Mouse (Mus musculus): Measurements from ENCODE around the gene Eva1b. TPM values are rescaled to one million over a fixed set of nuclear protein-coding genes. Genes with fewer than 3 reads are reported as not detected.
"Not testable (repeated sequence)": the region's sequence is repeated elsewhere in the genome, so short reads cannot be mapped to it uniquely, and the experiment has no call there.

Gene Eva1b
- polyA plus RNA-seq, 1 experiment from 2014 or later, result 30.9 TPM

DNA sequence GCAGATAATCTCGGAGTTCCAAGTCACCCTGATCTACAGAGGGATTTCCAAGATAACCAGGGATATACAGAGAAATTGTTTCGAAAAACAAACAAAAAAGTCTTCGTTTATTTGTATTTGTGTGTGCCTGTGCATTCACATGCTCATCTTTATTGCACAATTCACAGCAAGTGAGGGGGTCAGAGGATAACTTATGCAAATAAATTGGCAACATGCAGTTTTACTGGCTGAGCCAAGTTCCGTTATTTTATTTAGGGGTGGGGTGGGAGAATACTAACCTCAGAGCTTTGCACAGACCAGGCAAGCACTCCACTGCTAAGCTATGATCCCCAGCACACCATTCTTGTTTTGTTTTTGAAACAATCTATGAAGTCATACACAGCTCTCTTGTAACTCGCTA, 26.3 kb downstream of the Eva1b start:
- Histone ChIP-seq H3K9me3 (no peaks in the 10 kb centered on the region), H3K4me2 (no peak overlapping the region), H3K4me3 (no peak overlapping the region), H3K9ac (no peak overlapping the region), H3K36me3 (peaks cover 93% of the 10 kb centered on the region), H3K27ac (replicated peaks) (no peak overlapping the region), H3K4me1 (no peaks in the 10 kb centered on the region), H3K27me3 (replicated peaks) (no peaks in the 10 kb centered on the region)
- 91% methylated on average over 5 of the region's 5 CpGs for WGBS
- ATAC-seq (ENCODE audit: extremely low read depth, insufficient number of reproducible peaks, low FRiP score, low TSS enrichment), result no peak

DNA sequence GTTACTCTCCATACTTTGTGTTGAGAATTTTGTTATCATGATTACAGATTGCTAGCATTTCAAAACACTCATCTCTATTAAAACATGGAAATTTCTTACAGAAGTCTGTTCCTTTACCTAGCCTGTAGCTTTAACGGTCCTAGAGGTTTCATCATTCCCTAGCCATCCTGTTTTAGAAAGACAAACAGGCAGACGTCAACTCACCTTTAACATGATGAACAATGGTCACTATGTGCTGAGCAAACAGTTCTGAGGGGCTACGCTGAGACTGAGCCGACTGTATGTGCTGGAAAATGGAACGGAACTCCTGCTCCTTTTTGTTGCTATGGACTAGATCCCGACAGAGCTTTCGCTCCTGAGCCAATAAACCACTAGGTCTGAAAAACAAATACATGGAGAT, 28.4 kb downstream of the Eva1b start:
- not testable (repeated sequence) for H3K9ac ChIP-seq; H3K4me2 ChIP-seq; H3K27me3 ChIP-seq (replicated peaks); H3K9me3 ChIP-seq; H3K4me1 ChIP-seq; ATAC-seq (ENCODE audit: extremely low read depth, insufficient number of reproducible peaks, low FRiP score, low TSS enrichment); H3K27ac ChIP-seq (replicated peaks); H3K4me3 ChIP-seq
- WGBS, result 94% methylated on average over 7 of the region's 7 CpGs
- peaks cover 93% of the 10 kb centered on the region for H3K36me3 ChIP-seq

DNA sequence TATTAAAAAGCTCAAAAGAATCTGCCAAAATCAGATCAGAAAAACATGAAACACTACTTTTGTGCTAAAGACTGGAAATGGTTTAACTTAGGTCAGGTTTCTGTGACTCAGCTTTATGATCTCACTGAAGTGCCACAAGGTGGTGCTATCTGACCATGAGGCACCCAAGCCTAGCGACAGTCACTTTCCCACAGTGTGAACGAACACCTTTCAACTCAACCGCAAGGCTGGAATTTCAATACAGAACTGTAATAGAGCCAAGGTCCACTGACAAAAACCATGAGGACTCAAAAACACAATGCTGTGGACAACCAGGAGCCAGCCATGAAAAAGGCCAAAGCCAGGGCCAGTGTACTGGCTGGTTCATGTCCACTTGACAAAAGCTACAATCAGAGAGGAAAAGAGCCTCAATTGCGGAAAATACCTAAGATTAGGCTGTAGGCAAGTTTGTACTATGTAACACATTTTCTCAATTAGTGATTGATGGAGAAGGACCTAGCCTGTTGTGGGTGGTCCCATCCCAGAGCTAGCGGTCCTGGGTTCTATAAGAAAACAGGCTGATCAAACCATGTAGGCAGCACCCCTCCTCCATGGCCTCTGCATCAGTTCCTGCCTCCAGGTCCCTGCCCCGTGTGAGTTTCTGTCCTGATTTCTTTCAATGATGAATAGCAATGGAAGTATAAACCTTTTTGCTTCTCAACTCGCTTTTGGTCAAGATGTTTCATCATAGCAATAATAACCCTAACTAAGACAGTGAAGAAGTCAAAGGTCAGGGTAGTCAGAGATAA, 33.8 kb downstream of the Eva1b start:
- Histone ChIP-seq H3K36me3 (peaks cover 88% of the 10 kb centered on the region), H3K4me1 (peaks cover 5% of the 10 kb centered on the region; the same call in 1 of the 2 replicates), H3K9me3 (no peaks in the 10 kb centered on the region), H3K27ac (replicated peaks) (no peak overlapping the region; the same call in 1 of the 2 replicates), H3K4me3 (no peak overlapping the region), H3K9ac (no peak overlapping the region), H3K4me2 (no peak overlapping the region), H3K27me3 (replicated peaks) (no peaks in the 10 kb centered on the region)
- WGBS, result 50% methylated on average over 7 of the region's 7 CpGs
- ATAC-seq (ENCODE audit: extremely low read depth, insufficient number of reproducible peaks, low FRiP score, low TSS enrichment), result no peak

DNA sequence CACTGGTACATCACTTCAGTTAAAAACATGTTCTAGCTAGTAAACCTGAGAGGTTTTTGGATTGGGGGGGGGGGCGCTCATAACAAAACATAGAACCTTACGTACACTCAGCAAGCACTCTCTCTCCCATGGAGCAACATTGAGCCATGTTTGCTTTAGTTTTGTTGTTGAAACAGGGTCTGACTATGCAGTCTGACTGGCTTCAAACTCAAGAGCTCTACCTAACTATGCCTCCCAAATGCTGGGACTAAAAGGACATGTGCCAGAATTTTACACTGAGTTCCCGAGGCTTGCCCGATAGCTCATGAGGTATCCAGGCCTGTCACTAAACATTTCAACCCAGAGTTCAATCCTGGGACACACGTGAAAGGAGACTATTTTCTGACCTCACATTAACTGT, 35.5 kb downstream of the Eva1b start:
- peaks cover 89% of the 10 kb centered on the region for H3K36me3 ChIP-seq

DNA sequence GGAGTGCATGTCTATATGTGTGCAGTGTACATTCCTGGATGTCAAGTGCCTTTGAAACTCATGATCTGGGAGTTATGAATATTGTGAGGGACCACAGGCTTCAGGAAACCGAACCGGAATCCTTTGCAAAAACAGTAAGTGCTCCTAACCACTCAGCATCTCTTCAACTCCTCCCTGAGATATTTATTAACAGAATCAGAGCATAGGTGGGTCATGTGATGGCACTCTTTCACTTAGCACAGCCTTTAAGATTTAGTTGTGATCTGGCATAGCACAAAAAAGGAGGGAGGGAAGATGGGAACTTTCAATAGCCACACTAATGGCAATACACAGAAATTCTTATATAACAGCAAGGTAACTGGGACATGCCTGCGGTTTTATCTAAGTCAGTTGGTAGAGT, 39.6 kb downstream of the Eva1b start:
- H3K27me3 ChIP-seq (replicated peaks), result no peaks in the 10 kb centered on the region
- no peaks in the 10 kb centered on the region for H3K9me3 ChIP-seq
- no peak overlapping the region for H3K4me2 ChIP-seq
- H3K9ac ChIP-seq, result no peak overlapping the region
- ATAC-seq (ENCODE audit: extremely low read depth, insufficient number of reproducible peaks, low FRiP score, low TSS enrichment), result no peak
- H3K4me1 ChIP-seq, result peaks cover 3% of the 10 kb centered on the region; the same call in 1 of the 2 replicates
- WGBS, result 89% methylated on average over 3 of the region's 3 CpGs
- H3K4me3 ChIP-seq, result no peak overlapping the region
- H3K27ac ChIP-seq (replicated peaks), result no peak overlapping the region
- H3K36me3 ChIP-seq, result peaks cover 90% of the 10 kb centered on the region

More for the DNA sequence above, 35.5 kb downstream of the Eva1b start:
- H3K4me2 ChIP-seq, result no peak overlapping the region
- H3K4me3 ChIP-seq, result no peak overlapping the region
- no peak overlapping the region for H3K9ac ChIP-seq
- no peak overlapping the region for H3K27ac ChIP-seq (replicated peaks)
- H3K4me1 ChIP-seq, result peaks cover 5% of the 10 kb centered on the region; the same call in 1 of the 2 replicates
- WGBS, result 81% methylated on average over 5 of the region's 5 CpGs
- no peaks in the 10 kb centered on the region for H3K27me3 ChIP-seq (replicated peaks)
- no peaks in the 10 kb centered on the region for H3K9me3 ChIP-seq
- ATAC-seq (ENCODE audit: extremely low read depth, insufficient number of reproducible peaks, low FRiP score, low TSS enrichment), result no peak

DNA sequence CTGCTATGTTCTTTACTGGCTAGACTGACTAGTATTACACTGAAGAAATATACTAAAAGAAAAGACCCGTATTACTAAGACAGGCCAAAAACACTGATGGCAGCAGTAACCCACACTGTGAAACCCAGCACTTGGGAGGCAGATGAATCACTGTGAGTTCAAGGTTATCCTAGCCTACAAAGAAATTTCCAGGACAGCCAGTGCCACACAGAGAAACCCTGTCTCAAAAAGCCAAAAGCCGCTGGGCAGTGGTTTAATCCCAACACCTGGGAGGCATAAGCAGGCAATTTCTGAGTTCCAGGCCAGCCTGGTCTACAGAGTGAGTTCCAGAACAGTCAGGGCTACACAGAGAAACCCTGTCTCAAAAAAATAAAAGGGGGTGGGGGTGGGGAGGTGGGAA, 43.1 kb downstream of the Eva1b start:
- Histone ChIP-seq H3K36me3 (peaks cover 89% of the 10 kb centered on the region), H3K27me3 (replicated peaks) (no peaks in the 10 kb centered on the region), H3K4me2 (no peak overlapping the region), H3K27ac (replicated peaks) (no peak overlapping the region), H3K4me1 (peaks cover 6% of the 10 kb centered on the region; the same call in 1 of the 2 replicates), H3K9me3 (no peaks in the 10 kb centered on the region), H3K4me3 (no peak overlapping the region), H3K9ac (no peak overlapping the region)
- ATAC-seq (ENCODE audit: extremely low read depth, insufficient number of reproducible peaks, low FRiP score, low TSS enrichment), result no peak
- 89% methylated on average over 2 of the region's 2 CpGs for WGBS

DNA sequence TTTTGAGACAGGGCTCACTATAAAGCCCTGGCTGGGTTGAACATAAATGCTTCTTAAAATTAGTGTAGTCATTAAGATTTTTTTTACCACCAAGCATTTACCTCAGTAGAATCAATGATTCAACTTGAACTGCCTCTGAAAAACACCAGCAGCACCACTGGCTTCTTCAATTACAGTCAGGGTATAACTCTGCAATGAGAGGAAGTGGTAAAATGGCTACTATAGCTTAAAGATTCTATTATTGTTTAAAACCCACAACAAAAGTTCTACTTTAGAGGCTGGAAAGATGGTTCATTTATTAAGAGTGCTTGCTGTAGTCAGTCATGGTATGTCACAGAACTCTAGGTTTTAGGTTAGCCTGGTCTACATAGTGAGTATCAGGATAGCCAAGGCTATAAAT, 46.7 kb downstream of the Eva1b start:
- Histone ChIP-seq H3K4me3 (no peak overlapping the region), H3K27me3 (replicated peaks) (no peaks in the 10 kb centered on the region), H3K4me2 (no peak overlapping the region), H3K36me3 (peaks cover 64% of the 10 kb centered on the region), H3K4me1 (peaks cover 36% of the 10 kb centered on the region), H3K9ac (no peak overlapping the region), H3K27ac (replicated peaks) (no peak overlapping the region), H3K9me3 (no peaks in the 10 kb centered on the region)
- no peak for ATAC-seq (ENCODE audit: extremely low read depth, insufficient number of reproducible peaks, low FRiP score, low TSS enrichment)

DNA sequence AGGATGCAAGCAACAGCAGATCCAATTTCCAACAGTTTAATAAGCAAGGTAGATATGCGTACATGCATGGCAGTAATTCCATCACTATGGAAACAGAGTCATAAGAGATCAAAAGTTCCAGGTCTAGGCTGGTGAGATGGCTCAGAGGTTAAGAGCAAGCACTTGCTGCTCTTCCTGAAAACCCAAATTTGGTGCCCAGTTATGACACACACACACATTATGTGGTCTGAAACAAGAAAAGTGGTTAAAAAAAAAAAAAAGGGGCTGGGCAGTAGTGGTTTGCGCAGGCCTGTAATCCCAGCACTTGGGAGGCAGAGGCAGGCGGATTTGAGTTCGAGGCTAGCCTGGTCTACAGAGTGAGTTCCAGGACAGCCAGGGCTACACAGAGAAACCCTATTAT, 47.4 kb downstream of the Eva1b start:
- ATAC-seq (ENCODE audit: extremely low read depth, insufficient number of reproducible peaks, low FRiP score, low TSS enrichment), result no peak
- no peaks in the 10 kb centered on the region for H3K9me3 ChIP-seq
- no peak overlapping the region for H3K4me3 ChIP-seq
- 96% methylated on average over 4 of the region's 4 CpGs for WGBS
- peaks cover 43% of the 10 kb centered on the region for H3K4me1 ChIP-seq
- H3K27ac ChIP-seq (replicated peaks), result no peak overlapping the region
- H3K27me3 ChIP-seq (replicated peaks), result no peaks in the 10 kb centered on the region
- H3K36me3 ChIP-seq, result peaks cover 58% of the 10 kb centered on the region
- no peak overlapping the region for H3K4me2 ChIP-seq
- no peak overlapping the region for H3K9ac ChIP-seq

DNA sequence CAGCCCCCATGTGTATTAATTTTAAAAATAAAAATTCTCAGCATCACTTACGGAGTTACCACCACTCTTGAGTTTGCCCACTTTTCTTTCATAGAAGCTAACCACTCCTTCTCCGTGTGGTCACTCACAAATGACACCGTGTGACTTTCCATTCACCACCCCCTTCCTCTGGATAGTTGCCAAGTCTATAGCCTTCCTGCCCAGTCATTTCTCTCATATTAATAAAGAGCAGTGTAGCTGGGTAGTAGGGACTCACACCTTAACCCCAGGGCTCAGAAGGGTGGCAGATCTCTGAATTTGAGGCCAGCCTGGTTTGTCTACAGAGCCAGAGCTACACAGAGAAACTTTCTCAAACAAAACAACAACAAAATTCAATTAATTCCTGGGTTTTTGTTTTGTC, 49.9 kb downstream of the Eva1b start:
- no peak for ATAC-seq (ENCODE audit: extremely low read depth, insufficient number of reproducible peaks, low FRiP score, low TSS enrichment)
- Histone ChIP-seq H3K4me3 (no peak overlapping the region), H3K27me3 (replicated peaks) (no peaks in the 10 kb centered on the region), H3K9me3 (no peaks in the 10 kb centered on the region), H3K9ac (peak overlapping the region; percentile 37), H3K36me3 (peaks cover 38% of the 10 kb centered on the region), H3K4me2 (peak overlapping the region; percentile 69), H3K27ac (replicated peaks) (peak overlapping the region; percentile 45), H3K4me1 (peaks cover 55% of the 10 kb centered on the region)
- 45% methylated on average over 3 of the region's 3 CpGs for WGBS

Other genes with a start within 250 kb of the Eva1b start
- 0.43 and 0.69 TPM in 2 replicates for gene Csf3r, start 123.2 kb upstream of the Eva1b start, polyA plus RNA-seq (2015; fragmentation: Nextera tagmentation; extraction: Ambion mirVana)
- 129 and 137 TPM in 2 replicates for gene Mrps15, start 100.8 kb upstream of the Eva1b start, polyA plus RNA-seq (2015; fragmentation: Nextera tagmentation; extraction: Ambion mirVana)
- gene Oscp1, start 89.2 kb upstream of the Eva1b start, polyA plus RNA-seq (2015; fragmentation: Nextera tagmentation; extraction: Ambion mirVana), result 6.4 and 7.7 TPM in 2 replicates
- 35.2 and 48.6 TPM in 2 replicates for gene Lsm10, start 51.1 kb upstream of the Eva1b start, polyA plus RNA-seq (2015; fragmentation: Nextera tagmentation; extraction: Ambion mirVana)
- gene Stk40, start 43.8 kb upstream of the Eva1b start, polyA plus RNA-seq (2015; fragmentation: Nextera tagmentation; extraction: Ambion mirVana), result 26.4 and 26.6 TPM in 2 replicates
- gene Sh3d21, start 15.7 kb downstream of the Eva1b start, polyA plus RNA-seq (2015; fragmentation: Nextera tagmentation; extraction: Ambion mirVana), result 2.8 and 3.0 TPM in 2 replicates
- 127 and 134 TPM in 2 replicates for gene Thrap3, start 55.0 kb downstream of the Eva1b start, polyA plus RNA-seq (2015; fragmentation: Nextera tagmentation; extraction: Ambion mirVana)
- 36.7 and 37.1 TPM in 2 replicates for gene Map7d1, start 108.6 kb downstream of the Eva1b start, polyA plus RNA-seq (2015; fragmentation: Nextera tagmentation; extraction: Ambion mirVana)
- 68.5 and 74.5 TPM in 2 replicates for gene Trappc3, start 114.6 kb downstream of the Eva1b start, polyA plus RNA-seq (2015; fragmentation: Nextera tagmentation; extraction: Ambion mirVana)
- gene Col8a2, start 139.0 kb downstream of the Eva1b start, polyA plus RNA-seq (2015; fragmentation: Nextera tagmentation; extraction: Ambion mirVana), result 4.2 and 4.9 TPM in 2 replicates
- gene Adprhl2, start 174.0 kb downstream of the Eva1b start, polyA plus RNA-seq (2015; fragmentation: Nextera tagmentation; extraction: Ambion mirVana), result 40.5 and 44.6 TPM in 2 replicates
- gene Tekt2, start 177.9 kb downstream of the Eva1b start, polyA plus RNA-seq (2015; fragmentation: Nextera tagmentation; extraction: Ambion mirVana), result 1.7 and 2.4 TPM in 2 replicates

All from heart, embryonic 13.5 days (tissue).